Mouse (Mus musculus) forebrain, embryonic 16.5 days (tissue): ENCODE measurements around the gene Shpk. TPM values are rescaled to one million over a fixed set of nuclear protein-coding genes. Genes with fewer than 3 reads are reported as not detected.

Experiments
- ATAC-seq: fragments of 200-750 bp; cut with Nextera tagmentation; 2 replicates; pipeline ENCODE4 v1.8.0; 2017; ENCODE audit warnings: mild to moderate bottlenecking, moderate library complexity
- H3K27ac ChIP-seq: fragments of 300-500 bp; sonication (generic); 2 replicates; pipeline ENCODE4 v1.5.1; 2014; ENCODE audit warnings: low read length, control low read depth
- H3K27me3 ChIP-seq: fragments of 300-500 bp; sonication (generic); replicated peaks from 2 replicates; pipeline ENCODE4 v1.6.1; 2014; ENCODE audit warnings: low read length; ENCODE audit not compliant: control insufficient read depth, insufficient read depth
- H3K36me3 ChIP-seq: fragments of 300-500 bp; sonication (generic); 2 replicates; pipeline ENCODE4 v1.6.1; 2014; ENCODE audit not compliant: control insufficient read depth, insufficient read depth
- H3K4me1 ChIP-seq: fragments of 300-500 bp; sonication (generic); replicated peaks from 2 replicates; pipeline ENCODE4 v1.6.1; 2014; ENCODE audit warnings: low read length; ENCODE audit not compliant: control insufficient read depth, insufficient read depth
- H3K4me2 ChIP-seq: fragments of 300-500 bp; sonication (generic); 2 replicates; pipeline ENCODE4 v1.6.1; 2014; ENCODE audit warnings: mild to moderate bottlenecking, low read length, control low read depth
- H3K4me3 ChIP-seq: fragments of 300-500 bp; sonication (generic); replicated peaks from 2 replicates; pipeline ENCODE4 v1.5.1; 2014; ENCODE audit warnings: mild to moderate bottlenecking, low read length, control low read depth
- H3K9ac ChIP-seq: fragments of 300-500 bp; sonication (generic); replicated peaks from 2 replicates; pipeline ENCODE4 v1.6.1; 2014; ENCODE audit warnings: low read depth, low read length, control low read depth
- H3K9me3 ChIP-seq: fragments of 300-500 bp; sonication (generic); 2 replicates; pipeline ENCODE4 v1.6.1; 2016; ENCODE audit warnings: low read length; ENCODE audit not compliant: control insufficient read depth
- whole genome bisulfite sequencing: fragments of 180-500 bp; shearing (Covaris S2); extraction: QIAGEN DNeasy Blood & Tissue Kit; methylation state at CpG from one replicate; pipeline ENCODE4 v1.1.7; 2014; 5-methylcytosine and 5-hydroxymethylcytosine counted together
- polyA plus RNA-seq: library from polyadenylated mRNA; unstranded; fragments of >200 nt; fragmentation: Nextera tagmentation; extraction: Ambion mirVana; gene quantifications from 2 replicates; pipeline ENCODE4 v1.2.1, GENCODE M21; 2015

Gene Shpk
- 1.3 and 1.8 TPM in 2 replicates for polyA plus RNA-seq

DNA sequence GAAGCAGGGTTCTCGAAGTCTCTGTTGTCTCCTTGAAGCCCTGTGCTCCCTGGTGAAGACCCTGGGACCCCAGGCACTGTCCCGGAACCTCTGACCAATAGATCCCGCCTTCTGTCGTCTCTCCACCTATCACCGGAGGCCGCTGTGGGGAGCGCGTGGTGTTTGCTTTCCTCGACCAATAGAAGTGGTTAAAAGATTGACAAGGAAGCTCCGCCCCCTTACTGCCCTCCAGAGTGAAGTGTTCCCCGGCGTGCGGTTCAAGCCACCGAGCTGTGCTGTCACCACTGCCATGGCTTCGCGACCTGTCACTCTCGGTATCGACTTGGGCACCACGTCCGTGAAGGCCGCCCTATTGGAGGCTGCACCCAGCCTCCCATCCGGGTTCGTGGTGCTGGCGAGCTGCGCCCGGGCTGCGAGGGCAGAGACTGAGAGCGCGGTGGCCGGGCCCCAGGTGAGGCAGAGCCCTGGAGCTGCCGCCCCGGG lies at the start of gene Shpk:
TSS of gene Shpk (plus strand) at position 231 of the 483 bp plus-strand sequence.
- no peaks in the 10 kb centered on the region for H3K9me3 ChIP-seq
- H3K9ac ChIP-seq: peak within 1 kb of the TSS; percentile 82
- peak within 1 kb of the TSS; percentile 60; the same call in 1 of the 2 replicates for H3K27ac ChIP-seq
- peaks cover 16% of the 10 kb centered on the region; the same call in 1 of the 2 replicates for H3K4me1 ChIP-seq
- WGBS: under 1% methylated on average over 32 of the region's 32 CpGs
- no peaks in the 10 kb centered on the region for H3K27me3 ChIP-seq
- peak within 1 kb of the TSS; percentile 80 for H3K4me2 ChIP-seq
- H3K4me3 ChIP-seq: peak within 1 kb of the TSS; percentile 59
- H3K36me3 ChIP-seq: no peaks in the 10 kb centered on the region; the same call in 1 of the 2 replicates
- peak; percentile 97 for ATAC-seq

DNA sequence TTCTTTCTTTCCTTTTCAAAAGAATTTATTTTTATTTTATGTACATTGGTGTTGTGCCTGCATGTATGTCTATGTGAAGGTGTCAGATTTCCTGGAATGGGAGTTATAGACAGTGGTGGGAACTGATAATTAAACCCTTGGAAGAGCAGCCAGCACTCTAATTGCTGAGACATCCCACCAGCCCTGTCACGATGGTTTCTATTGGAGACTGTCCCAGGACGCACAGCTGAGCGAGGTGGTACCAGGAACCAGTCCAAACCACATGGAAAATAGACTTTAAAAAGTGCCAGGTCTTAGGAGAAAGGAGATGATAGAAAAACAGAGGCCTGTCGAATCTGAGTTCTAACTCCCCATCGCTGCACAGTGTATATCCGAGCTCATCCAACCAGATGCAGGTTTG lies 44.2 kb upstream of the Shpk start:
- H3K4me3 ChIP-seq: no peak overlapping the region
- no peaks in the 10 kb centered on the region for H3K36me3 ChIP-seq
- 0 out of 2 replicates have a peak, but pooled peaks cover under 1% of the 10 kb centered on the region for H3K4me1 ChIP-seq
- no peaks in the 10 kb centered on the region for H3K9me3 ChIP-seq
- H3K27ac ChIP-seq: no peak overlapping the region
- H3K27me3 ChIP-seq: peaks cover 9% of the 10 kb centered on the region; the same call in 1 of the 2 replicates
- no peak overlapping the region for H3K9ac ChIP-seq
- peak; percentile 50 for ATAC-seq
- 51% methylated on average over 6 of the region's 6 CpGs for WGBS
- no peak overlapping the region for H3K4me2 ChIP-seq

DNA sequence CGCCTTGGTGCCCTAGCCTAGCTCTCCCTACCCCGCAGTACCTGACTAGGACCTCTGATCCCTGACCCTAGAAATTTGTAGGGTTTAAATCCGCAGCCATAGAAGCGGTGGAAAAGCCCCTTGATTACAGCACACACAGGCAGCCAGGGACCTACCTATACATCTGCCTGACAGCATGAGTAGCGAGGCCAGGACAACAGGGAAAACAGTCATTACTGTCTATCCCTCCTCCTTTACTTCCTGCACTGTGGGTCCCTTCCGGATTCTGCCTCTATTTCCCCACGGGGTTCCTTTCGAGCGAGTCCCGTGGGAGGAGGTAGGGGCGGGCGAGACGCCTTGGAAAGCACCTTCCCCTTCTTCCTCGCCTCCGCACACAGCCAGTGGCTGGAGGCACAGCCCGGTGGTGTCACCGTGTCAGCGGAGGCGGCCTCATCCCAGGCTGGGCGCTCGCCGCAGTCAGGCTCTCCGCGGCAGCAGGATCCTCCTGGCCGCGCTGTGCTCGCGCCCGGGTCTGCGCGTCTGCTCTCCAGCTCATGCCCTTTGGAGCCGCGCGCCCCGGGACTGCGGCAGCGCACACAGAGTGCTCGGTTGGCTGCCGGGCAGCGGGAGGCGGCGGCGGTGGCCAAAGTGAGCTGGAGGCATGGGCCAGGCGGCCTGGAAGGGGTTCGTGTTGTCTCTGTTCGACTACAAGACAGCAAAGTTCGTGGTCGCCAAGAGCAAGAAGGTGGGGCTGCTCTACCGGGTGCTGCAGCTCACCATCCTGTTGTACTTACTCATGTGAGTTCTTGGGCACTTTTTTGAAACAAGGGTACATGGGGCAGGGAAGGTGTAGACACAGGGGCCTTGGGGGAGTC lies 39.1 kb upstream of the Shpk start, which contains the start of gene P2rx5:
TSS of gene P2rx5 (plus strand) at position 465 of the 854 bp plus-strand sequence.
- no peaks in the 10 kb centered on the region for H3K36me3 ChIP-seq
- H3K9me3 ChIP-seq: no peaks in the 10 kb centered on the region
- peaks cover 17% of the 10 kb centered on the region; the same call in 1 of the 2 replicates for H3K27me3 ChIP-seq
- H3K27ac ChIP-seq: no peak within 1 kb of the TSS
- ATAC-seq: 0 out of 2 replicates have a peak, but pooled peaks have one; percentile 45
- H3K4me3 ChIP-seq: peak within 1 kb of the TSS; percentile 36
- 3% methylated on average over 49 of the region's 49 CpGs for WGBS
- H3K4me1 ChIP-seq: 0 out of 2 replicates have a peak, but pooled peaks cover 5% of the 10 kb centered on the region
- peak within 1 kb of the TSS; percentile 28 for H3K9ac ChIP-seq
- H3K4me2 ChIP-seq: peak within 1 kb of the TSS; percentile 58

DNA sequence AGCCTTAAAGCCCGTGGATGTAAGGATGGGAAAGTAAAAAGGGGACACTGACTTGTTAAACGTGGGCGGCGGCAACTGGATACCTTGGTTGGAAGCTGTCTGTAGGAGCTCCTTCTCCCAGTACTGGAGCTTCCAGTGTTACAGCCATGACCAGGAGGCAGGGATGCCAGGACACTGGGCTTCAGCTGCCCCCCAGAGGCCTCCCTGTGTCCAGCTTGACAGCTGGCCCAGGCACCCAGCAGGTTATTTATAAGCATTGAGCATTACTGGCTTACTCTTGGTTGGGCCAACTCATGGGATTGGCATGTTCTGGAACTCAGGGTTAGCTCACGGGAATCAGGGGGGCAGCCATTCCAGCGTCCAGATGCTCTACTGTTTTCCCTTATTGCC lies 38.5 kb upstream of the Shpk start:
- H3K4me3 ChIP-seq: no peak overlapping the region
- no peaks in the 10 kb centered on the region for H3K36me3 ChIP-seq
- no peak overlapping the region for H3K27ac ChIP-seq
- no peaks in the 10 kb centered on the region for H3K9me3 ChIP-seq
- H3K27me3 ChIP-seq: peaks cover 17% of the 10 kb centered on the region; the same call in 1 of the 2 replicates
- no peak for ATAC-seq
- H3K4me1 ChIP-seq: 0 out of 2 replicates have a peak, but pooled peaks cover 5% of the 10 kb centered on the region
- H3K9ac ChIP-seq: no peak overlapping the region
- WGBS: 27% methylated on average over 6 of the region's 6 CpGs
- H3K4me2 ChIP-seq: peak overlapping the region; percentile 58

DNA sequence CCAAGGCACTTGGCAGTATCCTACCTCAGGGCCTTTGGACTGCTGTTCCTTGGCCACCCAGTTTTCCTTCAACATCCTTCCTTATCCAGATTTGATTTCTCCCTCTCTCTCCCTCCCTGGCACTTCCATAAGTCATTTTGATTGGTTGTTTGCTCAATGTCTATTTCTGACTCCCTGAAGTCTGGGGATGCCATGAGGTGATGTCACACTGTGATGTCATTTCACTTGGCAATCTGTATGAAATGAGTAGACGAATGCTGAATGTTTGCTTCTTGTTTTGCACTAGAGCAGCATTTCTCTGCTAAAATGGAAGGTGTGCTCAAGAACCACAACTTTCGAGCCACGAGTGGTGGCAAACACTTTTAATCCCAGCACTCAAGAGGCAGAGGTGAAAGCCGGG lies 37.6 kb upstream of the Shpk start:
- no peak overlapping the region for H3K27ac ChIP-seq
- H3K36me3 ChIP-seq: no peaks in the 10 kb centered on the region
- ATAC-seq: no peak
- no peak overlapping the region for H3K4me2 ChIP-seq
- peaks cover 17% of the 10 kb centered on the region; the same call in 1 of the 2 replicates for H3K27me3 ChIP-seq
- 87% methylated on average over 4 of the region's 4 CpGs for WGBS
- H3K9me3 ChIP-seq: no peaks in the 10 kb centered on the region
- no peak overlapping the region for H3K4me3 ChIP-seq
- H3K9ac ChIP-seq: no peak overlapping the region
- H3K4me1 ChIP-seq: 0 out of 2 replicates have a peak, but pooled peaks cover 5% of the 10 kb centered on the region

DNA sequence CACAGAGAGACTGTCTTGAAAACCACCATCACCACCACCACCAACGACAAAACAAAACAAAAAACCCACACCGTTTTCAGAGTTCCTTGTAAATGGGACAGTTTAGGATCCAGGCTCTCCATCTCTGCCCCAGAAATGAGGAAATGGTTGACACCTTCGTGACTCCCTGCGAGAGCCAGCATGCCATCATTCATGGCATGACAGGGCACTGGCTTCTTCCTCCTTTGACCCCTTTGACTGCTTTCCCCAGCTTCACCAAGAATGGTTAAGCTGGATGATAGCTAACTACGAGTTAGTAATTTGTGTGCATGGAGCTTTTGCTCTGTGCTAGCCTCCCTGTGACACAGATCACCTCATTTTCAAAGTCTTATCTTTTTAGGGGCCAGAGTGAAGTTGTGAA lies 37.0 kb upstream of the Shpk start:
- ATAC-seq: no peak
- Histone ChIP-seq H3K9me3 (no peaks in the 10 kb centered on the region), H3K27ac (no peak overlapping the region), H3K4me1 (0 out of 2 replicates have a peak, but pooled peaks cover 5% of the 10 kb centered on the region), H3K4me2 (no peak overlapping the region), H3K27me3 (peaks cover 17% of the 10 kb centered on the region; the same call in 1 of the 2 replicates), H3K9ac (no peak overlapping the region), H3K4me3 (no peak overlapping the region), H3K36me3 (no peaks in the 10 kb centered on the region)
- 85% methylated on average over 5 of the region's 5 CpGs for WGBS

DNA sequence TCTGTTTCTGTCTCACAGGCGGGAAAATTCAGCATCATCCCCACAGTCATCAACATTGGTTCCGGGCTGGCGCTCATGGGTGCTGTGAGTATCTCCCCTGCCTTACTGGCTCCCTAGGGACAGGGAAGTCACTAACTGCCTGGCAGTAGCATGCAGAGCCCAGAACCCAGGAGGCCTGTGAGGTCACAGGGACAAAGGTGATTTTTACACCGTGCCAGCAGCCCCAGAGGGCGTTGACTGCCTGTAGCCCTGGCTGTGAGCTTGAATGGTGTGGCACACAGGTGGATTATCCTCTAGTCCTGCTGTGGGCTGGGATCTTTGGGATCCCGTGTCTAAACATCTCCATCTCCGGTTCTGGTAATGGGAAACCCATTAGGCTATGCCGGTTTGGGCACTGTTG lies 31.2 kb upstream of the Shpk start:
- H3K4me1 ChIP-seq: 0 out of 2 replicates have a peak, but pooled peaks cover 2% of the 10 kb centered on the region
- no peaks in the 10 kb centered on the region; the same call in 1 of the 2 replicates for H3K36me3 ChIP-seq
- H3K9ac ChIP-seq: no peak overlapping the region
- no peak overlapping the region for H3K4me2 ChIP-seq
- WGBS: 87% methylated on average over 8 of the region's 8 CpGs
- no peaks in the 10 kb centered on the region for H3K27me3 ChIP-seq
- H3K4me3 ChIP-seq: no peak overlapping the region
- H3K27ac ChIP-seq: no peak overlapping the region
- no peaks in the 10 kb centered on the region for H3K9me3 ChIP-seq
- ATAC-seq: no peak

DNA sequence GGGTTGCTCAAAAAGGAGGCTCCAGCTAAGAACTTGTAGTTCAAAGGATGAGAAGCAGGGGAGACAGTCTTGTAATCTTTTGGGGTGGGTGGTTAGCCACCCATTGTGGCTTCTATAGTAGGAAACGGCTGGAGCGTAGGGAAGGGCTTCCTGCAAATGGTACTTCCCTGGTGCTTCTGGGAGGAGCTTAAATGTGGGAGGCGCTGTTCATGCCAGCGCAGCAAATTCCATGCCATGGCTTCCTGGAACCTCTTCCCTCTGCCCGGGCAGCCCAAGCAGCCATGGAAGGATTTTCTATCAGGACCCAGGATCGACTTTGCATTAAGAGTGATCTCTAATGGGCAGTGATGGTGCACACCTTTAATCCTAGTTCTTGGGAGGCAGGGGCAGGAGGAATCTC lies 30.7 kb upstream of the Shpk start:
- Histone ChIP-seq H3K4me2 (no peak overlapping the region), H3K27ac (no peak overlapping the region), H3K4me1 (0 out of 2 replicates have a peak, but pooled peaks cover 2% of the 10 kb centered on the region), H3K4me3 (no peak overlapping the region), H3K9me3 (no peaks in the 10 kb centered on the region), H3K36me3 (peaks cover 2% of the 10 kb centered on the region; the same call in 1 of the 2 replicates), H3K9ac (no peak overlapping the region), H3K27me3 (no peaks in the 10 kb centered on the region)
- 78% methylated on average over 6 of the region's 6 CpGs for WGBS
- no peak for ATAC-seq

DNA sequence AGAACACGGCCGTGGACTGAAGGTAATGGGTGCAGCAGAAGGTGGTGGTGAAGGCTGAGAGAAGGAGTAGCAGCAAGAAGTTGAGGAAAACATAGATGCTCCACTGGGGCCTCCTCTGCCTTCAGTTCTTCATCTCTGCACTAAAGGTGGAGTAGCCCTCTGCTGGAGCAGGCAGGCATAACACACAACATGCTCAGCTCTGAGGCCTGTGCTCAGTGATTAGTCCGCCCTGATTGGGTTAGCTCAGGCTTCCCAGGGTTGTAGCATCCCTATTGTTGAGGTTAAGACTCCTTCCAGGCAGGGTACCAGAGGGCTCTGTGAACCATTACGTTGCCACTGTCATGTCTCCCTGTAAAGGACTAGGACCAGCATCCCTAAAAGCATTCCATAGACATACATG lies 30.0 kb upstream of the Shpk start:
- H3K4me3 ChIP-seq: no peak overlapping the region
- H3K9ac ChIP-seq: no peak overlapping the region
- 0 out of 2 replicates have a peak, but pooled peaks cover 2% of the 10 kb centered on the region for H3K4me1 ChIP-seq
- H3K4me2 ChIP-seq: no peak overlapping the region
- WGBS: 43% methylated on average over 4 of the region's 4 CpGs
- peak; percentile 55 for ATAC-seq
- no peaks in the 10 kb centered on the region for H3K27me3 ChIP-seq
- H3K9me3 ChIP-seq: no peaks in the 10 kb centered on the region
- peaks cover 2% of the 10 kb centered on the region; the same call in 1 of the 2 replicates for H3K36me3 ChIP-seq
- H3K27ac ChIP-seq: no peak overlapping the region
